Mouse (Mus musculus): ENCODE measurements around the gene Ccsap.

DNA sequence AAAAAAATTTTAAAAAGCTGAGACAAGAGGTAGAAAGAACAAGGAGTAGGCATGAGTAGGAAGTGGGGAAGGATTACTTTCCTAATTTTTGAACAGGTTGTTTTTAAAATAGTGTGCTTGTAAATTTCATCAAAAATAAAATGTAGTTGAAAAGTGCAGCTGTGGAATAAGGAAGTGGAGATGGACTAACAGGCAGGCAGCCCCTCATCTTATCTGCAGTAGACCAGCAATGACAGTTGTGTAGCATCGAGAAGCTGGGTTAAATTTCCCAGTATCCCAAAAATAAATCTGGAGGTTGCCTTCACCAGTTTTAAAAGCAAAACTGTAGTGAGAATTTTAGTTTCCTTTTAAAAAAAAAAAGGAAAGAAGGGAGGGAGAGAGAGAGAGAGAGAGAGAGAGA is 5.8 kb downstream of the Ccsap start:
- TF ChIP-seq JUND (conservative IDR thresholded peaks at IDR 0.05; ENCODE audit: low read depth, low read length) (no peak), HCFC1 (IDR thresholded peaks at IDR 0.05; ENCODE audit: low read depth, low read length) (no peak)
